ENCODE assay signal across 9 mouse cellular contexts in the genomic region with DNA sequence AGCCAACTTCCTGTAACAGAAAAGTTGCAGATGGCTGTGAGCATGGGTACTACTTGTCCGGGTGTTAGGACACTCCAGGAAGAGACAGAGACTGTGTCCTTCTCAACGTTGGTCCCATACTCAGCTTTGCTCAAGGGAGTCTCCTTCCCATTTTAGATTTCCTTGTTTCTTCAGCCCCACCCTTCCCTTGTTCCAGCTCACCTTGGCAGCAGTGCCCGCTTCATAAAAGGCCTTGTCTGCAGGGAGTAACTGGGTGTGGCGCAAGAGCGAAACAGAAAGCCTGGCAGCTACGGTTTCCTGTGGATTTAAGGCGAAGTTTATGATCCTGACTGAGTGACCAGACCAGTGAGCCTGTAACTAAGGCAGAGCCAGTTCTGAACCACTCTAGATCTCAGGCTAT. TPM values are rescaled to one million over a fixed set of nuclear protein-coding genes. Genes with fewer than 3 reads are reported as not detected.
DNase-seq lines count a peak whose midpoint lies in the region; ATAC-seq lines count a peak whose summit lies in the region.
"Had no signal": no experiment of that assay in that cellular context is flagged by ENCODE, and none has a peak within 500 bp of the region (broad histone marks: within the 10 kb centered on the region; RNA-seq: fewer than 3 reads in every experiment).

No protein-coding gene starts in this region.

- H3K27me3 ChIP-seq in forebrain, embryonic 13.5 days, result no peaks in the 10 kb centered on the region
- H3K27me3 ChIP-seq in hindbrain, embryonic 11.5 days (ENCODE audit: control insufficient read depth, insufficient read depth, low read length), result peaks cover 2% of the 10 kb centered on the region; the same call in 1 of the 2 replicates

- H3K4me3 ChIP-seq in brown adipose tissue, adult 24 weeks (ENCODE audit: insufficient read depth, low read depth, low read length), result peak overlapping the region; percentile 8
- H3K4me3 ChIP-seq in forebrain, embryonic 13.5 days, result no peak overlapping the region
- no peak overlapping the region for H3K4me3 ChIP-seq in hindbrain, embryonic 11.5 days (ENCODE audit: low read depth, low read length)

- no peak overlapping the region for H3K9ac ChIP-seq in forebrain, embryonic 13.5 days
- H3K9ac ChIP-seq in hindbrain, embryonic 11.5 days (ENCODE audit: low read depth, low read length), result no peak overlapping the region

- H3K4me1 ChIP-seq in brown adipose tissue, adult 24 weeks (ENCODE audit: control insufficient read depth, insufficient read depth, insufficient read length, low read length), result peaks cover 9% of the 10 kb centered on the region
- H3K4me1 ChIP-seq in forebrain, embryonic 13.5 days, result peaks cover 13% of the 10 kb centered on the region
- H3K4me1 ChIP-seq in hindbrain, embryonic 11.5 days (replicated peaks; ENCODE audit: control insufficient read depth, insufficient read depth, low read length), result peaks cover 7% of the 10 kb centered on the region

- intact Hi-C loops in heart, postnatal 36 days (cut with DNase I), result no loop called here

- H3K36me3 ChIP-seq in forebrain, embryonic 13.5 days (ENCODE audit: poor library complexity, severe bottlenecking), result peaks cover 90% of the 10 kb centered on the region
- H3K36me3 ChIP-seq in hindbrain, embryonic 11.5 days (ENCODE audit: control insufficient read depth, insufficient read depth, low read length), result peaks cover 10% of the 10 kb centered on the region; the same call in 1 of the 2 replicates

- peak; percentile 68 for DNase-seq in adrenal gland, postnatal 10 days
- no peak for DNase-seq in adrenal gland, postnatal 4 days (ENCODE audit: low spot score in 2 of 2)
- DNase-seq in heart, postnatal 36 days, result peak; percentile 38 to 53
- peak; percentile 65 for DNase-seq in lung, postnatal 14 days
- no peak for DNase-seq in hindbrain, embryonic 11.5 days (ENCODE audit: low spot score)
- no peak for DNase-seq in thymus, postnatal 10 days (ENCODE audit: low spot score in 2 of 2)

- ATAC-seq in forebrain, embryonic 13.5 days, result no peak
- ATAC-seq in hindbrain, embryonic 11.5 days (ENCODE audit: low FRiP score), result no peak

- 88% methylated on average over 7 of the region's 7 CpGs for WGBS in forebrain, embryonic 13.5 days
- 89% methylated on average over 7 of the region's 7 CpGs for WGBS in hindbrain, embryonic 11.5 days

- no peaks in the 10 kb centered on the region for H3K9me3 ChIP-seq in forebrain, embryonic 13.5 days (replicated peaks)
- no peaks in the 10 kb centered on the region for H3K9me3 ChIP-seq in hindbrain, embryonic 11.5 days (ENCODE audit: control insufficient read depth, low read length)

- no peak overlapping the region for H3K4me2 ChIP-seq in forebrain, embryonic 13.5 days
- H3K4me2 ChIP-seq in hindbrain, embryonic 11.5 days (replicated peaks; ENCODE audit: low read depth, low read length), result no peak overlapping the region

- peak overlapping the region; percentile 81 for H3K27ac ChIP-seq in brown adipose tissue, adult 24 weeks (replicated peaks; ENCODE audit: low read depth, low read length)
- H3K27ac ChIP-seq in forebrain, embryonic 13.5 days, result no peak overlapping the region
- H3K27ac ChIP-seq in hindbrain, embryonic 11.5 days (ENCODE audit: low read depth, low read length), result no peak overlapping the region

RNA-seq across cellular contexts. Expression of a gene that starts 3.0 kb away (rescaled TPM):
- 1 to 10 TPM; 3.0 to 4.9 TPM for total RNA-seq in adrenal gland, postnatal 10 days (2021)
- 1 to 10 TPM; 5.7 to 9.1 TPM for total RNA-seq in adrenal gland, postnatal 4 days (2021)
- 2.0 TPM in 1 of 2 replicates, not detected in the other for polyA plus RNA-seq in brown adipose tissue, adult 24 weeks (2012; ENCODE audit: insufficient read depth, insufficient read length, missing spikeins)
- total RNA-seq in heart, postnatal 36 days (2021), result 1 to 10 TPM; 1.7 to 2.7 TPM
- 2.3 and 3.6 TPM in 2 replicates for polyA plus RNA-seq in forebrain, embryonic 13.5 days (2015; fragmentation: Nextera tagmentation; extraction: Ambion mirVana)
- polyA plus RNA-seq in hindbrain, embryonic 11.5 days (2014; fragmentation: Nextera tagmentation; extraction: Ambion mirVana), result 3.4 and 5.6 TPM in 2 replicates

RNA-seq across cellular contexts. Expression of a gene that starts 13.4 kb away (rescaled TPM):
- under 1 TPM in 1 of 2 experiments, not detected in 1; 0.97 TPM for total RNA-seq in adrenal gland, postnatal 10 days (2021)
- 1 to 10 TPM in 1 of 2 experiments, under 1 TPM in 1; 0.98 to 1.0 TPM for total RNA-seq in adrenal gland, postnatal 4 days (2021)
- polyA plus RNA-seq in brown adipose tissue, adult 24 weeks (2012; ENCODE audit: insufficient read depth, insufficient read length, missing spikeins), result not detected in 2 replicates
- total RNA-seq in heart, postnatal 36 days (2021), result not detected
- polyA plus RNA-seq in forebrain, embryonic 13.5 days (2015; fragmentation: Nextera tagmentation; extraction: Ambion mirVana), result 0.44 TPM in 1 of 2 replicates, not detected in the other
- polyA plus RNA-seq in hindbrain, embryonic 11.5 days (2014; fragmentation: Nextera tagmentation; extraction: Ambion mirVana), result 0.50 and 0.80 TPM in 2 replicates
- total RNA-seq: layer of hippocampus, adult 18-20 months had no signal

RNA-seq across cellular contexts. Expression of a gene that starts 13.8 kb away (rescaled TPM):
- total RNA-seq in adrenal gland, postnatal 10 days (2021), result 10 to 100 TPM; 79.6 to 86.2 TPM
- total RNA-seq in adrenal gland, postnatal 4 days (2021), result 100 to 1,000 TPM; 113 TPM
- 31.0 and 33.7 TPM in 2 replicates for polyA plus RNA-seq in brown adipose tissue, adult 24 weeks (2012; ENCODE audit: insufficient read depth, insufficient read length, missing spikeins)
- 10 to 100 TPM; 85.4 to 88.1 TPM for total RNA-seq in heart, postnatal 36 days (2021)
- 137 and 145 TPM in 2 replicates for polyA plus RNA-seq in forebrain, embryonic 13.5 days (2015; fragmentation: Nextera tagmentation; extraction: Ambion mirVana)
- polyA plus RNA-seq in hindbrain, embryonic 11.5 days (2014; fragmentation: Nextera tagmentation; extraction: Ambion mirVana), result 141 and 148 TPM in 2 replicates

RNA-seq across cellular contexts. Expression of a gene that starts 34.0 kb away (rescaled TPM):
- 100 to 1,000 TPM; 125 to 127 TPM for total RNA-seq in adrenal gland, postnatal 10 days (2021)
- 100 to 1,000 TPM; 107 to 117 TPM for total RNA-seq in adrenal gland, postnatal 4 days (2021)
- 39.8 and 46.0 TPM in 2 replicates for polyA plus RNA-seq in brown adipose tissue, adult 24 weeks (2012; ENCODE audit: insufficient read depth, insufficient read length, missing spikeins)
- total RNA-seq in heart, postnatal 36 days (2021), result 10 to 100 TPM; 50.3 to 58.7 TPM
- polyA plus RNA-seq in forebrain, embryonic 13.5 days (2015; fragmentation: Nextera tagmentation; extraction: Ambion mirVana), result 164 and 176 TPM in 2 replicates
- polyA plus RNA-seq in hindbrain, embryonic 11.5 days (2014; fragmentation: Nextera tagmentation; extraction: Ambion mirVana), result 148 and 156 TPM in 2 replicates

RNA-seq across cellular contexts. Expression of a gene that starts 36.5 kb away (rescaled TPM):
- total RNA-seq in adrenal gland, postnatal 10 days (2021), result 10 to 100 TPM; 27.7 to 36.2 TPM
- 10 to 100 TPM; 40.8 to 44.9 TPM for total RNA-seq in adrenal gland, postnatal 4 days (2021)
- 28.9 and 34.5 TPM in 2 replicates for polyA plus RNA-seq in brown adipose tissue, adult 24 weeks (2012; ENCODE audit: insufficient read depth, insufficient read length, missing spikeins)
- 10 to 100 TPM; 36.8 to 43.6 TPM for total RNA-seq in heart, postnatal 36 days (2021)
- 29.6 and 38.5 TPM in 2 replicates for polyA plus RNA-seq in forebrain, embryonic 13.5 days (2015; fragmentation: Nextera tagmentation; extraction: Ambion mirVana)
- 28.8 and 30.8 TPM in 2 replicates for polyA plus RNA-seq in hindbrain, embryonic 11.5 days (2014; fragmentation: Nextera tagmentation; extraction: Ambion mirVana)

Comparison
In these comparisons a context has a peak if more than half of its experiments do, and no peak if none do; other contexts are left out.
1. DNase-seq: peak in adrenal gland, postnatal 10 days (single experiment), heart, postnatal 36 days (2 of 2) and lung, postnatal 14 days (single experiment); none in adrenal gland, postnatal 4 days (0 of 2), hindbrain, embryonic 11.5 days (single experiment) and thymus, postnatal 10 days (0 of 2).